Mouse (Mus musculus): ENCODE data around the gene Eif2d.

DNA sequence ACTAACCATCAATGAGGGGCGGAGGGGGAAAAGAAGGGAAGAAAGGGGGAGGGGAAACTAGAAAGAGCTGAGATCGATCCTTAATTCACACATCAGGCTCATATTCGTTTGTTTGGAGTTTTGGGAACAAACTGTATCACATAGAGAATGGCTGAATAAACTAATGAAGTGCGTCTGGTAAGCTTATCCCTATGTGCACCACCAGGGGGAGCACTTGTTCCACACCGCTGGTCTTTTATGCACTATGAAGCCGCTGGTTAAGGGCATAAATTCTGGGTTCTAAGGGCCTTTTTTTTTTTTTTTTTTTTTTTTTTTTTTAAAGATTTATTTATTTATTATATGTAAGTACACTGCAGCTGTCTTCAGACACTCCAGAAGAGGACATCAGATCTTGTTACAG, 37.0 kb upstream of the Eif2d start:
- no peak for TF ChIP-seq POLR2AphosphoS2 (IDR thresholded peaks at IDR 0.05; ENCODE audit: insufficient read length, low read depth)
- no peak for TF ChIP-seq MAX (IDR thresholded peaks at IDR 0.05; ENCODE audit: low read depth)
- no peak for TF ChIP-seq MYOD1 (IDR thresholded peaks at IDR 0.05; ENCODE audit: control insufficient read depth in 1 of 3, insufficient read length in 2 of 3, low read depth in 2 of 3)
- TF ChIP-seq POLR2A (IDR thresholded peaks at IDR 0.05; ENCODE audit: insufficient read length, low read depth) = no peak
- TF ChIP-seq CEBPB (IDR thresholded peaks at IDR 0.05; ENCODE audit: insufficient read depth, poor library complexity, severe bottlenecking) = no peak
- no peak for TF ChIP-seq E2F4 (IDR thresholded peaks at IDR 0.05; ENCODE audit: insufficient read depth)
- no peak for TF ChIP-seq TCF12 (IDR thresholded peaks at IDR 0.05; ENCODE audit: insufficient read depth, poor library complexity, severe bottlenecking)
- TF ChIP-seq USF1 (IDR thresholded peaks at IDR 0.05; ENCODE audit: low read depth) = no peak
- TF ChIP-seq SRF (IDR thresholded peaks at IDR 0.05; ENCODE audit: control insufficient read depth, insufficient read length, low read depth) = no peak

Measured in myocyte (in vitro differentiated cells).